Mouse (Mus musculus): Measurements from ENCODE around the gene Pcsk6. TPM values are rescaled to one million over a fixed set of nuclear protein-coding genes. Genes with fewer than 3 reads are reported as not detected.
"Not testable (repeated sequence)": the region's sequence is repeated elsewhere in the genome, so short reads cannot be mapped to it uniquely, and the experiment has no call there.

Gene Pcsk6
- polyA plus RNA-seq, 1 experiment: 4.6 TPM

GRCm38 (mm10) chr7:65914761-65915301, 53.3 kb downstream of the Pcsk6 start:
- no peaks in the 10 kb centered on the region for H3K4me1 ChIP-seq (ENCODE audit: control insufficient read depth, insufficient read depth, low read length)
- no peaks in the 10 kb centered on the region for H3K27me3 ChIP-seq (ENCODE audit: control insufficient read depth, insufficient read depth, low read length)
- H3K4me3 ChIP-seq (ENCODE audit: control insufficient read depth, low read depth, low read length): no peak overlapping the region
- no peak overlapping the region for H3K27ac ChIP-seq (ENCODE audit: control insufficient read depth, insufficient read depth, low read depth, low read length)
- no peaks in the 10 kb centered on the region for H3K36me3 ChIP-seq (ENCODE audit: control insufficient read depth, insufficient read depth, low read length)
- TF ChIP-seq POLR2A (IDR thresholded peaks at IDR 0.05; ENCODE audit: control insufficient read depth, low read depth, low read length) (no peak), CTCF (IDR thresholded peaks at IDR 0.05; ENCODE audit: control insufficient read depth, insufficient read depth, insufficient replicate concordance, low read depth, low read length) (no peak)

GRCm38 (mm10) chr7:65915821-65916220, 54.3 kb downstream of the Pcsk6 start:
- H3K27ac ChIP-seq (ENCODE audit: control insufficient read depth, insufficient read depth, low read depth, low read length): no peak overlapping the region
- H3K36me3 ChIP-seq (ENCODE audit: control insufficient read depth, insufficient read depth, low read length): no peaks in the 10 kb centered on the region
- H3K4me3 ChIP-seq (ENCODE audit: control insufficient read depth, low read depth, low read length): no peak overlapping the region
- H3K27me3 ChIP-seq (ENCODE audit: control insufficient read depth, insufficient read depth, low read length): no peaks in the 10 kb centered on the region
- TF ChIP-seq CTCF (IDR thresholded peaks at IDR 0.05; ENCODE audit: control insufficient read depth, insufficient read depth, insufficient replicate concordance, low read depth, low read length) (no peak), POLR2A (IDR thresholded peaks at IDR 0.05; ENCODE audit: control insufficient read depth, low read depth, low read length) (no peak)
- no peaks in the 10 kb centered on the region for H3K4me1 ChIP-seq (ENCODE audit: control insufficient read depth, insufficient read depth, low read length)

GRCm38 (mm10) chr7:65916566-65916965, 55.0 kb downstream of the Pcsk6 start:
- Histone ChIP-seq H3K27me3 (ENCODE audit: control insufficient read depth, insufficient read depth, low read length) (no peaks in the 10 kb centered on the region), H3K27ac (ENCODE audit: control insufficient read depth, insufficient read depth, low read depth, low read length) (no peak overlapping the region), H3K4me1 (ENCODE audit: control insufficient read depth, insufficient read depth, low read length) (no peaks in the 10 kb centered on the region), H3K36me3 (ENCODE audit: control insufficient read depth, insufficient read depth, low read length) (no peaks in the 10 kb centered on the region), H3K4me3 (ENCODE audit: control insufficient read depth, low read depth, low read length) (no peak overlapping the region)
- TF ChIP-seq POLR2A (IDR thresholded peaks at IDR 0.05; ENCODE audit: control insufficient read depth, low read depth, low read length) (no peak), CTCF (IDR thresholded peaks at IDR 0.05; ENCODE audit: control insufficient read depth, insufficient read depth, insufficient replicate concordance, low read depth, low read length) (no peak)

DNA sequence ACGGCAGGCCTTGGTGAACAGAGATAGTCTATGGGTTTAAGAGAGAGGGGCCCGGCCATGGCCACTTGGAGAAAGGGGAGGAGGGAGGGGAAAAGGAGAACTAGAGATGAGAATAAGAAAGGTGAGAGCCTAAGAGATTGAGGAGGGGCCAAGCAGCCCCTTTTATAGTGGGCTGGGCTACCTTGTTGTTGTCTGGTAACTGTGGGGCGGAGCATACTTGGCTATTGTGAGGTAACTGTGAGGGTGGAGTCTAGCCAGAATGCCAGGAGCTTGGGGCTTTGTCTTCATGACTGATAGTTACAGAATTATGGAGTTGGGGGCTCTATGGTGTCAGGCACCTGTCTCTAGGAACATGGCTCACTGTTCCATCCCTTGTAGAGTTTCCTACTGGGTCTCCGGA, 56.9 kb downstream of the Pcsk6 start:
- H3K27ac ChIP-seq (ENCODE audit: control insufficient read depth, insufficient read depth, low read depth, low read length): peak overlapping the region; percentile 9; the same call in 1 of the 2 replicates
- H3K27me3 ChIP-seq (ENCODE audit: control insufficient read depth, insufficient read depth, low read length): no peaks in the 10 kb centered on the region
- no peak for TF ChIP-seq CTCF (IDR thresholded peaks at IDR 0.05; ENCODE audit: control insufficient read depth, insufficient read depth, insufficient replicate concordance, low read depth, low read length)
- no peak for TF ChIP-seq POLR2A (IDR thresholded peaks at IDR 0.05; ENCODE audit: control insufficient read depth, low read depth, low read length)
- H3K36me3 ChIP-seq (ENCODE audit: control insufficient read depth, insufficient read depth, low read length): no peaks in the 10 kb centered on the region
- no peaks in the 10 kb centered on the region for H3K4me1 ChIP-seq (ENCODE audit: control insufficient read depth, insufficient read depth, low read length)
- H3K4me3 ChIP-seq (ENCODE audit: control insufficient read depth, low read depth, low read length): peak overlapping the region; percentile 76

DNA sequence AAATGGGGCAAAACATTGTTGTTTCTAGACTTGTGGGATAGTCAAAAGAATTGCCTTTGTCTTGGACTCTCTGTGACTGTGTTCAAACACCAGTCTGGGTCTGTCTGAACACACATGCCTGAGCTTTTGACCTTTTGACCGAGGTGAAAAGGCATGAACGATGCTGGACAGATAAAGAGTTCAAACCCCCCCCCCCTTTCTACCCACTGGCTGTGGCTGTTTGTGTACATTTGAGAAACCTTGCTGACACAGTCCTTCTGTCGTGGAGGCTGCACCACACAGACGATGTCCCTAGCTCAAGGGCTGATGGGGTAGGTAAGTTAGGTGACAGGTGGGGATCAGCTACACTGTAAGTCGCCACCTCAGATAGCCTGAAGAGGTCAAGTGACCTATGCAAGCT, 67.9 kb downstream of the Pcsk6 start:
- Histone ChIP-seq H3K36me3 (ENCODE audit: control insufficient read depth, insufficient read depth, low read length) (no peaks in the 10 kb centered on the region), H3K4me1 (ENCODE audit: control insufficient read depth, insufficient read depth, low read length) (no peaks in the 10 kb centered on the region), H3K4me3 (ENCODE audit: control insufficient read depth, low read depth, low read length) (no peak overlapping the region), H3K27me3 (ENCODE audit: control insufficient read depth, insufficient read depth, low read length) (no peaks in the 10 kb centered on the region), H3K27ac (ENCODE audit: control insufficient read depth, insufficient read depth, low read depth, low read length) (no peak overlapping the region)
- TF ChIP-seq POLR2A (IDR thresholded peaks at IDR 0.05; ENCODE audit: control insufficient read depth, low read depth, low read length) (no peak), CTCF (IDR thresholded peaks at IDR 0.05; ENCODE audit: control insufficient read depth, insufficient read depth, insufficient replicate concordance, low read depth, low read length) (no peak)

- no peaks in the 10 kb centered on the region for H3K27me3 ChIP-seq (ENCODE audit: control insufficient read depth, insufficient read depth, low read length)
- H3K4me1 ChIP-seq (ENCODE audit: control insufficient read depth, insufficient read depth, low read length): no peaks in the 10 kb centered on the region
- no peaks in the 10 kb centered on the region for H3K36me3 ChIP-seq (ENCODE audit: control insufficient read depth, insufficient read depth, low read length)
- no peak overlapping the region for H3K27ac ChIP-seq (ENCODE audit: control insufficient read depth, insufficient read depth, low read depth, low read length)
- H3K4me3 ChIP-seq (ENCODE audit: control insufficient read depth, low read depth, low read length): no peak overlapping the region
- no peak for TF ChIP-seq POLR2A (IDR thresholded peaks at IDR 0.05; ENCODE audit: control insufficient read depth, low read depth, low read length)
- TF ChIP-seq CTCF (IDR thresholded peaks at IDR 0.05; ENCODE audit: control insufficient read depth, insufficient read depth, insufficient replicate concordance, low read depth, low read length): no peak
These were observed 68.9 kb downstream of the Pcsk6 start for GRCm38 (mm10) chr7:65930478-65930877.

GRCm38 (mm10) chr7:65934238-65934970, 72.9 kb downstream of the Pcsk6 start:
- H3K27me3 ChIP-seq (ENCODE audit: control insufficient read depth, insufficient read depth, low read length): not testable (repeated sequence)

More at GRCm38 (mm10) chr7:65934238-65934970, 72.9 kb downstream of the Pcsk6 start:
- not testable (repeated sequence) for H3K4me1 ChIP-seq (ENCODE audit: control insufficient read depth, insufficient read depth, low read length); H3K4me3 ChIP-seq (ENCODE audit: control insufficient read depth, low read depth, low read length); H3K27ac ChIP-seq (ENCODE audit: control insufficient read depth, insufficient read depth, low read depth, low read length); H3K36me3 ChIP-seq (ENCODE audit: control insufficient read depth, insufficient read depth, low read length)

Data from testis, adult 2 months (tissue).